Mouse (Mus musculus) liver, embryonic 14.5 days (tissue): ENCODE measurements around the gene Ppp1r1a. TPM values are rescaled to one million over a fixed set of nuclear protein-coding genes. Genes with fewer than 3 reads are reported as not detected.
A peak's percentile ranks its signal among the peaks of the same experiment; 100 is the strongest.

Experiments
- ATAC-seq: fragments of 200-750 bp; cut with Nextera tagmentation; 2 replicates; pipeline ENCODE4 v1.8.0; 2017; ENCODE audit warnings: moderate number of reproducible peaks, mild to moderate bottlenecking, moderate library complexity; ENCODE audit not compliant: insufficient read depth
- DNase-seq, 3 experiments: peaks; one replicate each; pipeline ENCODE4 v3.0.0-alpha.2; 2012 to 2013; ENCODE audit warnings: low read depth in 3 of 3, low spot score in 3 of 3
- H3K27ac ChIP-seq: fragments of 300-500 bp; sonication (generic); 2 replicates; pipeline ENCODE4 v1.5.1; 2014; ENCODE audit warnings: moderate library complexity, mild to moderate bottlenecking, control low read depth, inconsistent platforms
- H3K27me3 ChIP-seq: fragments of 300-500 bp; sonication (generic); 2 replicates; pipeline ENCODE4 v1.6.1; 2014; ENCODE audit warnings: mild to moderate bottlenecking, low read length, moderate library complexity; ENCODE audit not compliant: control insufficient read depth, insufficient read depth
- H3K36me3 ChIP-seq: fragments of 300-500 bp; sonication (generic); replicated peaks from 2 replicates; pipeline ENCODE4 v1.6.1; 2014; ENCODE audit warnings: low read depth; ENCODE audit not compliant: control insufficient read depth, insufficient read depth
- H3K4me1 ChIP-seq, 2 experiments: fragments of 200-500 bp in 1 of 2; fragments of 300-500 bp in 1 of 2; sonication (generic) in 1 of 2; replicated peaks; 2 replicates each; pipeline ENCODE4 v1.6.1; 2012 to 2014; ENCODE audit warnings: antibody characterized with exemption in 1 of 2, inconsistent platforms in 1 of 2, low read length in 1 of 2; ENCODE audit not compliant: control insufficient read depth in 2 of 2, insufficient read depth in 2 of 2
- H3K4me2 ChIP-seq: fragments of 300-500 bp; sonication (generic); 2 replicates; pipeline ENCODE4 v1.6.1; 2014; ENCODE audit warnings: low read depth, mild to moderate bottlenecking, control low read depth, moderate library complexity
- H3K4me3 ChIP-seq, 2 experiments: fragments of 200-500 bp in 1 of 2; fragments of 300-500 bp in 1 of 2; sonication (generic) in 1 of 2; 2 replicates each; pipeline ENCODE4 v1.5.1; 2012 to 2014; ENCODE audit warnings: low read depth in 2 of 2, low read length in 2 of 2, mild to moderate bottlenecking in 2 of 2, control low read depth in 1 of 2, inconsistent platforms in 1 of 2, moderate library complexity in 1 of 2; ENCODE audit not compliant: insufficient read depth in 1 of 2
- H3K9ac ChIP-seq: fragments of 300-500 bp; sonication (generic); replicated peaks from 2 replicates; pipeline ENCODE4 v1.6.1; 2014; ENCODE audit warnings: mild to moderate bottlenecking, control low read depth, moderate library complexity
- H3K9me3 ChIP-seq: fragments of 300-500 bp; sonication (generic); 2 replicates; pipeline ENCODE4 v1.6.1; 2016; ENCODE audit warnings: low read length, mixed read lengths; ENCODE audit not compliant: control insufficient read depth
- CTCF ChIP-seq: IDR thresholded peaks from 2 replicates; pipeline ENCODE4 v1.5.1; 2016; ENCODE audit warnings: antibody characterized with exemption, low read depth, control low read depth
- EP300 ChIP-seq: IDR thresholded peaks from 2 replicates; pipeline ENCODE4 v1.6.1; 2016; ENCODE audit warnings: antibody characterized with exemption, low read depth
- WGBS: fragments of 180-500 bp; shearing (Covaris S2); extraction: QIAGEN DNeasy Blood & Tissue Kit; methylation state at CpG from one replicate; pipeline ENCODE4 v1.1.7; 2014; ENCODE audit not compliant: insufficient replicate concordance; 5-methylcytosine and 5-hydroxymethylcytosine counted together
- polyA plus RNA-seq, 2 experiments: library from polyadenylated mRNA; depleted of rRNA in 1 of 2; stranded (reverse) in 1 of 2; unstranded in 1 of 2; fragments of >200 nt; fragmentation: Nextera tagmentation in 1 of 2; extraction: Ambion mirVana in 1 of 2; gene quantifications; 2 replicates each; pipeline versions ENCODE4 v1.2.1 to v1.2.3; 2012 to 2014

Gene Ppp1r1a
- polyA plus RNA-seq, 2 experiments, result 0.09 to 0.20 TPM

DNA sequence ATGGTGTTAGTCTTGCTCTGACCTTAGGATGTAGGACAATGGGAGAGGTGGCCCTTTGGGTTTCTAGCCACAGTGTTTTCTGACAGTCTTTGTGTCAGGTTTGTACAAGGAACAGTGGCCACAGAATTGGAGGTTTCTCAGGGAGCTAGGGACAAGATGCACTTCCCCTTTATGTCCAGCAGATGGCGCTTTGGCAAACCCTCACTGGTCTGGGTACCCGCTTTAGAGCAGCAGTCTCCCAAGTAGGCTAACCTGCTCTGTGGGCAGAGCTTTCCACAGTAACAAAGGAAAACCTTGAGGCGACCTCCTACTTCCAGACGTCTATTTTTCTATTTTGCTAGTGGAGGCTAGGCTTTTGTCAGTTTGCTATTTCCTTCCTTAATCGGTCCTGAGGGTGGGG, 7.4 kb downstream of the Ppp1r1a start:
- DNase-seq (peak in 2 of 3 experiments; percentile 12 to 13), ATAC-seq (no peak)
- 13% methylated on average over 5 of the region's 5 CpGs for whole genome bisulfite sequencing
- Histone ChIP-seq H3K4me3 (no peak overlapping the region), H3K27ac (no peak overlapping the region), H3K27me3 (no peaks in the 10 kb centered on the region), H3K9ac (no peak overlapping the region), H3K4me1 (no peaks in the 10 kb centered on the region), H3K9me3 (no peaks in the 10 kb centered on the region), H3K4me2 (no peak overlapping the region), H3K36me3 (no peaks in the 10 kb centered on the region)
- TF ChIP-seq CTCF (peak; percentile 94), EP300 (no peak)

DNA sequence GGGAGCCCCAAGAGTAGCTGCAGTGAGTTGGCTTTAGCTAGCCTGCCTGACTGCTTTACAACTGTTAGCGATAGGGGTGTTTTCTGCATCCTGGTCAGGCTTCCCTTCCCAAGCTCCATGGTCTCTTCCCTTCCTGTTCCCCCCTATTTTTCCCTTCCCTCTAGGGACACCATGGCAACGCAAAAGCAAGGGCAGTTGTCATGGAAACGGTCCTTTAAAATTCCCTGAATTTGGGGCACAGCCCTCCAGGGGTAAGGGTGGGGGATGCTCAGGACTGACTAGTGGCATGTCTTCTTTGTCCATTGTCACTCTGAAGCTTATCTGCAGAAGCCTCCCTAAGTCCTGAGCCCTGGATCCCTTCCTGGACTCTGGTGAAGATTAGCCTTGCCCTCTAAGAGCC, 14.6 kb downstream of the Ppp1r1a start:
- H3K27ac ChIP-seq, result no peak overlapping the region
- TF ChIP-seq EP300, result no peak
- TF ChIP-seq CTCF, result no peak
- DNase-seq (no peak), ATAC-seq (no peak)
- H3K4me2 ChIP-seq, result no peak overlapping the region
- 60% methylated on average over 3 of the region's 3 CpGs for WGBS
- H3K27me3 ChIP-seq, result no peaks in the 10 kb centered on the region
- H3K36me3 ChIP-seq, result no peaks in the 10 kb centered on the region
- H3K9me3 ChIP-seq, result no peaks in the 10 kb centered on the region
- no peaks in the 10 kb centered on the region for H3K4me1 ChIP-seq
- no peak overlapping the region for H3K9ac ChIP-seq
- no peak overlapping the region for H3K4me3 ChIP-seq

DNA sequence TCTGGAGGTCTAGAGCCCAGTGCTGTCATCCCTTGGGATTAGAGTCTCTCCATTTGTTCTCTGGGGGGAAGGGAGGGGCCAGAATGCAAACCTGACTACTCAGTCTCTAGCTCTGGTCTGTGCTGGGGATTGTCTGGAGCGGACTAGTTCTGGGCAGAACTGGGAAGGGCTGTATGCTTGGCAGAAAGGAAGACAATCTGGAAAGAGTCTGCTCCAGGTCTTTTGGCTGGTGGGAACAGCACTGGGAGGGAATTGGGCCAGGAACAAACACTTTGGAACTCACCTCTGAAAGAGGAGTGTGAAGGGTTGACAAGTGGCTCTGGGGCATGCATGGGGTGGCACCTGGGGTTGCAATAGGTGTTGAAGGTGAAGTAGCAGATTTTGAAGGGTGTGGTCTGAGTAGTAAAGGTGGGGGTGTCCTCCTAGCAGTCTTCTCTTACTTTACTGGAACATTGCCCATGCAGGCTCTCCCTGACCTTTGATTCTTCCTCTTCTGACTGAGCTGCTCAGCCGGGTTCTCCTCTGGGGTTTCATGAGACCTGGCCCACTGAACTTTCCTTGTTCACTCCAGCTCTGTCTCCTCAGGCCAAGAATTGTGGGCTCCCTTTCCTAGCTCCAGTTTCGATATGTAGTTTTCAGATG, 15.2 kb downstream of the Ppp1r1a start:
- H3K4me3 ChIP-seq, result no peak overlapping the region
- H3K27me3 ChIP-seq, result no peaks in the 10 kb centered on the region
- H3K9me3 ChIP-seq, result no peaks in the 10 kb centered on the region
- H3K4me2 ChIP-seq, result no peak overlapping the region
- no peaks in the 10 kb centered on the region for H3K36me3 ChIP-seq
- ATAC-seq, result no peak
- H3K9ac ChIP-seq, result no peak overlapping the region
- 49% methylated on average over 3 of the region's 3 CpGs for WGBS
- TF ChIP-seq EP300 (no peak), CTCF (no peak)
- H3K4me1 ChIP-seq, result no peaks in the 10 kb centered on the region
- DNase-seq, result no peak
- H3K27ac ChIP-seq, result no peak overlapping the region

DNA sequence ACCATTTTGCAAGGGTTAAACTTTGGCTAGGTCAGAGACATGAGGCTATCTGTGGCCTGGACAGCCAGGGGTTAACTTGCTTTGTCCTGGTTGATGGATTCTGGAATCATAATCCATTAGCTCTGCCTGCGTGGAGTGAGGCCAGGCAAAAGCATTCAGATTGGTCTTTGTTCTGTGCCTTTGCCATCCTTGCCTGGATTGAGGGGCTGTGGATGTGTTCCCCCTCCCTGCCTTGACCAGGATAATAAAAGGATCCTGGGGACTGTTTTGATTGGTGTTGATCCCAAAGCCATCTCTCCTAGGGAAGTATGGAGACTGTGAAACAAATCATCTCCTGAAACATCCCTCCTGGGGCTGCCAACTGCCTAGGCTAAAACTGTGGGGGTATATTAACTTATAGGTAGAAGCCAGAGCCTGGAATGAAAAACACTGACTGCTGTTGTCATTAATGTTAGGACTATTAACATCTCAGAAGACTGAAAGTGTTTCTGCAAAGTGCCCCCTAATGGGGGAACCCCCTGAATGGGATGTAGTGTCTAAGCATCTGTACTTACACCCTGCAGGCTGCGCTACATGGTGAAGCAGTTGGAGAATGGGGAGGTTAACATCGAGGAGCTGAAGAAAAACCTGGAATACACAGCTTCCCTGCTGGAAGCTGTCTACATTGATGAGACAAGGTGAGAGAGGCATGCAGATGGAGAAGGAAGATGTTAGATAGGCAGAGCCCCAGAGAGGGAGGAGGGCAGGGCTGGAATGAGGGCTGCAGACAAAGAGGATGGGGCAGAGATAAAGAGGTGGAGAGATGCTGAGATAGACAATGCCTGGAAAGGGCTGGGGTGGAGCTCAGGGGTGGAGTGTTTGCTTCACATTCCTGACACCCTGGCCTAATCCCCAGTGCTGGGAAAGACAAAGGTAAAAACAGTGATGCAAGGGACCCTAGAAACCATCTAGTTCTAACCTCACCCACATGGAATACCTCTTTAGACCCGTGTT, 18.1 kb downstream of the Ppp1r1a start:
- Histone ChIP-seq H3K4me3 (no peak overlapping the region), H3K9me3 (no peaks in the 10 kb centered on the region), H3K4me1 (no peaks in the 10 kb centered on the region; a peak in 1 of 4 replicates), H3K4me2 (no peak overlapping the region), H3K9ac (no peak overlapping the region), H3K27me3 (no peaks in the 10 kb centered on the region), H3K36me3 (no peaks in the 10 kb centered on the region), H3K27ac (no peak overlapping the region)
- TF ChIP-seq EP300, result no peak
- TF ChIP-seq CTCF, result no peak
- no peak for DNase-seq
- 30% methylated on average over 4 of the region's 4 CpGs for WGBS
- no peak for ATAC-seq
